Mouse (Mus musculus): Measurements from ENCODE around the gene Tmem8.
"Not testable (repeated sequence)": the region's sequence is repeated elsewhere in the genome, so short reads cannot be mapped to it uniquely, and the experiment has no call there.

- not testable (repeated sequence) for TF ChIP-seq POLR2A, CTCF (IDR thresholded peaks at IDR 0.05; ENCODE audit: insufficient read depth, low read depth, low read length)
Measured at GRCm38 (mm10) chr17:26114461-26114860, 1.4 kb downstream of the Tmem8 start.

Measured in olfactory bulb, adult 2 months (tissue).